Mouse (Mus musculus) spleen, postnatal 14 days (tissue): ENCODE results near the gene Cct3.
A peak's percentile ranks its signal among the peaks of the same experiment; 100 is the strongest.
"Not testable (repeated sequence)": the region's sequence is repeated elsewhere in the genome, so short reads cannot be mapped to it uniquely, and the experiment has no call there.

Experiments used
- DNase-seq, 2 experiments: peaks; one replicate each; pipeline ENCODE4 v3.0.0; 2021 to 2022; ENCODE audit warnings: low spot score in 2 of 2

Cct3 gene

DNA sequence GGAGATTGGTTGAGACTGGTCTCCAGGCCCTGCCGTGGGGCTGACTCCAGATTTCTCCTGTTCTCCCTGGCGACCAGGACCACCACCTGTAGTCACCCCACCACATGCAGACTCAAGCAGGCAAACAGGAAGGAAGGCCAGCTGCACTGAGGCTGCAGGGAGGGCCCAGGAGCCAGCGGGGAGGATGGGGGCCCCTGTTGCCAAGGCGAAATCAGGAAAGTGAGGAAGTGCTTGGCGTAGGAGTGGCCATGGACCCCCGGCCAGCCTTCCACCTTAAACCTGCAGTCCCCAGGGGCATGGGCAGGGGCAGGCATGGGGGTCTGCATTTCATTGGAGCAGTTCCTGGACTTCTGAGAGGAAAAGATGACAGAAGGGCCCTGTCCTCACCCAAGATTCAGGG, 64.2 kb downstream of the Cct3 start:
- no peak for DNase-seq

GRCm38 (mm10) chr3:88361612-88362313, 64.8 kb downstream of the Cct3 start:
- DNase-seq = no peak

- peak in 1 of 2 experiments; percentile 26 for DNase-seq
Measured at GRCm38 (mm10) chr3:88363700-88364099, 66.8 kb downstream of the Cct3 start.

GRCm38 (mm10) chr3:88364337-88364736, 67.4 kb downstream of the Cct3 start, which contains the start of gene Paqr6:
Gene Paqr6 (plus strand): TSS chr3:88364584.
- DNase-seq = peak; percentile 72 to 73

DNA sequence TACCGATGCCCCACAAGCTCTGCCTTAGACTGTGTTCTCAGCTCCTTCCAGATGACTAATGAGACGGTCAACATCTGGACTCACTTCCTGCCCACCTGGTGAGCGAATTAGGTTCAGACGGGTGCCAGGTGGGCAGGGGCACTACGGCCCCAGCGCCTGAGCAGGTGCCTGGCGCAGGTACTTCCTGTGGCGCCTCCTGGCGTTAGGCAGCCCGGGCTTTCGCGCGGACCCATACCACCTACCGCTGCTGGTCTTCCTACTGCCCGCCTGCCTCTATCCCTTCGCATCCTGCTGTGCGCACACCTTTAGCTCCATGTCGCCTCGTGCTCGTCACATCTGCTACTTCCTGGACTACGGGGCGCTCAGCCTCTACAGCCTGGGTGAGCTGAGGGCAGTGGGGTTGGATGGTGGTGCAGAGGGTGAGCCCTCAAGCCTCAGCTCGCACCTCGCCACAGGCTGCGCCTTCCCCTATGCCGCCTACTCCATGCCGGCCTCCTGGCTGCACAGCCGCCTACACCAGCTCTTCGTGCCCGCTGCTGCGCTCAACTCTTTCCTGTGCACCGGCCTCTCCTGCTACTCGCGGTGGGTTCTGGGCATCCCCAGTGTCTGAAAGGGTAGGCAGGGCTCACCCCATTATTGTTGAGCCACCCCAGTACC, 68.9 kb downstream of the Cct3 start:
- no peak for DNase-seq

DNA sequence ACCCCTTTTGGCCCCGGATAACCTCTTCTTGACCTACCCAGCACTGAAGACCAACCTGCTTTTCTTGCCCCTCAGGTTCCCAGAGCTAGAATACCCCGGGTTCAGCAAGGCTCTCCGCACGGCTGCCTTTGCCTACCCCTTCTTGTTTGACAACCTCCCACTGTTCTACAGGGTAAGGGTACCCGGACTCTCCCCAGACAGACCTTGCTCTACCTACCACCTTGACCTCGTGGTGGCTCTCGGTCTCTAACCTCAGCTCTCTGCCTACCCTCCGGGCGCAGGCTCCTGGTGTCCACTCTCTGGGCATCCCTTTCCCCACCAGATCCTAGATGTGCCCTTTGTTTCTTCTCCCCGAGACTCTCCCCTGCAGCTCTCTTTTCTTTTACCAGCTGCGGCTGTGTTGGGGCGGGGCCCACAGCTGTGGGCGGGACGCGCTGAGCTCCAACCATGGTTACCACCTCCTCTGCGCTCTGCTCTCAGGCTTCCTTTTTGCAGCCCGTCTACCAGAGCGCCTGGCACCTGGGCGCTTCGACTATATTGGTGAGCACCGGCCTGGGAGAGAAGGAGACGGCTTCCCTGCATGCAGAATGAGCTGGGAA, 70.0 kb downstream of the Cct3 start:
- DNase-seq = peak; percentile 42 to 50

- DNase-seq = not testable (repeated sequence)
Measured at GRCm38 (mm10) chr3:88367517-88367916, 70.6 kb downstream of the Cct3 start.

DNA sequence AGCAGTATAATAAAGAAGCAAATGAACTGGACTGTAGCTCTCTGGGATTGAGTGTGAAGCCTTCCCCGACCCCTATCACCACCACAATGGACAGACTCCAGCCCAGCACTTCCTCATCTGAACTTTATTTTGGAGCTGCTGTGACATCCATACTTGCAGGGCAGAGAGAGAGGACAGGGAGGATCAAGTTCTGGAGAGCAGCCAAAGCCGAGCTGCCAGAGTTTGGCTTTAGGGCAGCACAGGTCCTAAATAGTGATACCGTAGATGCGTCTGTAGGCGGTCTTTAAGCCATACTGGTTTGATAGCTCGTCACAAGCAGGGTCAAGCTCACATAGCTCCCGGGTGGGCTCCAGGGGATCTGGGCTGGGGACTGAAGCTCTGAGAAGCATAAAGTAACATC, 71.6 kb downstream of the Cct3 start:
- not testable (repeated sequence) for DNase-seq
